Mouse (Mus musculus) liver, postnatal 0 days (tissue): ENCODE results near the gene Cdk2.

Experiments
- CTCF ChIP-seq: sonication (generic); IDR thresholded peaks from 2 replicates; pipeline ENCODE4 v1.5.1; 2016; ENCODE audit warnings: antibody characterized with exemption, low read depth
- EP300 ChIP-seq: IDR thresholded peaks from 2 replicates; pipeline ENCODE4 v1.6.1; 2016; ENCODE audit warnings: antibody characterized with exemption, low read depth, mild to moderate bottlenecking

DNA sequence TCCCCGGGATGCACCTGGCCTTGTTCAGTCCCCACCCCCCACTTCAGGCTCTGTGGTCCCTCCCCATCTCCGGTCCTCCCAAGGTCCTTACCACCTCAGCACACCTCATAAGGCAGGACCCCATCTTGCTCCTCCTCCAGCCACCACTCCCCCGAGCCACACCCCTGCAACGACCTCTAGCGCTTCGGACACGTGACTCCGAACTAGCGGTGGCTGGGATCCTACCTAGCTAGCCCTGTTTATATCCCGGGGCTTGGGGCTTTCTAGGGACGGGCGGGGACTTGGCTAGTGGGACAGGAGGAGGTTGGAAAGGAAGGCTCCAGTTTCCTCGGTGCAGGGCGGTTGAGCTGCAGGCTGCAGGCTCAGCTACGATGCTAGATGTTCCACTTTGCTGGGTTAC, 32.6 kb upstream of the Cdk2 start:
- no peak for TF ChIP-seq CTCF
- TF ChIP-seq EP300 = no peak
